Mouse (Mus musculus) heart, embryonic 14.5 days (tissue): ENCODE measurements around the gene Xkr7. TPM values are rescaled to one million over a fixed set of nuclear protein-coding genes. Genes with fewer than 3 reads are reported as not detected.

Experiments
- ATAC-seq: fragments of 200-750 bp; cut with Nextera tagmentation; 2 replicates; pipeline ENCODE4 v1.8.0; 2017; ENCODE audit warnings: low read depth, moderate TSS enrichment; ENCODE audit not compliant: insufficient number of reproducible peaks, insufficient read depth, low FRiP score
- H3K27ac ChIP-seq, 2 experiments: fragments of 200-500 bp in 1 of 2; fragments of 300-500 bp in 1 of 2; sonication (generic) in 1 of 2; replicated peaks in 1 of 2; 2 replicates each; pipeline ENCODE4 v1.5.1; 2012 to 2014; ENCODE audit warnings: low read depth in 2 of 2, low read length in 2 of 2, control low read depth in 1 of 2, mild to moderate bottlenecking in 1 of 2, mixed read lengths in 1 of 2; ENCODE audit not compliant: control insufficient read depth in 1 of 2, insufficient read depth in 1 of 2
- H3K27me3 ChIP-seq: fragments of 300-500 bp; sonication (generic); 2 replicates; pipeline ENCODE4 v1.6.1; 2014; ENCODE audit warnings: mild to moderate bottlenecking, low read length, control low read depth; ENCODE audit not compliant: control insufficient read depth, insufficient read depth
- H3K36me3 ChIP-seq: fragments of 300-500 bp; sonication (generic); 2 replicates; pipeline ENCODE4 v1.6.1; 2014; ENCODE audit warnings: mild to moderate bottlenecking, control low read depth, low read length, mixed read lengths; ENCODE audit not compliant: control insufficient read depth, insufficient read depth
- H3K4me1 ChIP-seq, 2 experiments: fragments of 200-500 bp in 1 of 2; fragments of 300-500 bp in 1 of 2; sonication (generic) in 1 of 2; 2 replicates each; pipeline ENCODE4 v1.6.1; 2012 to 2014; ENCODE audit warnings: low read length in 2 of 2, control low read depth in 1 of 2, mixed read lengths in 1 of 2; ENCODE audit not compliant: control insufficient read depth in 2 of 2, insufficient read depth in 2 of 2
- H3K4me2 ChIP-seq: fragments of 300-500 bp; sonication (generic); 2 replicates; pipeline ENCODE4 v1.6.1; 2014; ENCODE audit warnings: mild to moderate bottlenecking, low read length
- H3K4me3 ChIP-seq, 2 experiments: fragments of 200-500 bp in 1 of 2; fragments of 300-500 bp in 1 of 2; sonication (generic) in 1 of 2; 2 replicates each; pipeline ENCODE4 v1.5.1; 2012 to 2014; ENCODE audit warnings: low read length in 2 of 2, mild to moderate bottlenecking in 2 of 2, control low read depth in 1 of 2, low read depth in 1 of 2, moderate library complexity in 1 of 2; ENCODE audit not compliant: control insufficient read depth in 1 of 2, insufficient read depth in 1 of 2
- H3K9ac ChIP-seq: fragments of 300-500 bp; sonication (generic); 2 replicates; pipeline ENCODE4 v1.6.1; 2014; ENCODE audit warnings: mild to moderate bottlenecking, low read length
- H3K9me3 ChIP-seq: fragments of 300-500 bp; sonication (generic); 2 replicates; pipeline ENCODE4 v1.6.1; 2016; ENCODE audit warnings: low read length, control low read depth; ENCODE audit not compliant: control insufficient read depth
- WGBS: fragments of 180-500 bp; shearing (Covaris S2); extraction: QIAGEN DNeasy Blood & Tissue Kit; methylation state at CpG from one replicate; pipeline ENCODE4 v1.1.7; 2014; 5-methylcytosine and 5-hydroxymethylcytosine counted together
- polyA plus RNA-seq: library from polyadenylated mRNA; unstranded; fragments of >200 nt; fragmentation: Nextera tagmentation; extraction: Ambion mirVana; gene quantifications from 2 replicates; pipeline ENCODE4 v1.2.1, GENCODE M21; 2014

Gene Xkr7
- polyA plus RNA-seq, 1 experiment from 2014 or later, result not detected

- Histone ChIP-seq H3K36me3 (no peaks in the 10 kb centered on the region), H3K9me3 (no peaks in the 10 kb centered on the region), H3K4me1 (peaks cover 0 to 2% of the 10 kb centered on the region in 2 experiments; a peak in 1 of 4 replicates), H3K4me3 (no peak overlapping the region), H3K27me3 (no peaks in the 10 kb centered on the region), H3K4me2 (no peak overlapping the region), H3K27ac (no peak overlapping the region), H3K9ac (no peak overlapping the region)
- 77% methylated on average over 4 of the region's 4 CpGs for WGBS
- no peak for ATAC-seq
Measured at GRCm38 (mm10) chr2:153086166-153086565, 54.5 kb downstream of the Xkr7 start.

- Histone ChIP-seq H3K36me3 (no peaks in the 10 kb centered on the region), H3K4me3 (no peak overlapping the region), H3K27ac (no peak overlapping the region), H3K9me3 (no peaks in the 10 kb centered on the region), H3K4me1 (peaks cover 0 to 2% of the 10 kb centered on the region in 2 experiments; a peak in 1 of 4 replicates), H3K9ac (no peak overlapping the region), H3K27me3 (no peaks in the 10 kb centered on the region), H3K4me2 (no peak overlapping the region)
- ATAC-seq, result no peak
- WGBS, result 80% methylated on average over 10 of the region's 10 CpGs
Measured at GRCm38 (mm10) chr2:153087091-153087490, 55.4 kb downstream of the Xkr7 start.

- no peak for ATAC-seq
- H3K4me3 ChIP-seq, result no peak overlapping the region
- WGBS, result 56% methylated on average over 2 of the region's 2 CpGs
- no peaks in the 10 kb centered on the region for H3K27me3 ChIP-seq
- no peak overlapping the region for H3K27ac ChIP-seq
- H3K9me3 ChIP-seq, result no peaks in the 10 kb centered on the region
- H3K9ac ChIP-seq, result no peak overlapping the region
- H3K4me2 ChIP-seq, result no peak overlapping the region
- H3K4me1 ChIP-seq, result peaks cover 0 to 2% of the 10 kb centered on the region in 2 experiments; a peak in 1 of 4 replicates
- H3K36me3 ChIP-seq, result no peaks in the 10 kb centered on the region
Measured at GRCm38 (mm10) chr2:153089316-153089715, 57.7 kb downstream of the Xkr7 start.

- 33% methylated on average over 10 of the region's 10 CpGs for WGBS
- Histone ChIP-seq H3K4me1 (peaks cover 0 to 2% of the 10 kb centered on the region in 2 experiments; a peak in 1 of 4 replicates), H3K9me3 (no peaks in the 10 kb centered on the region), H3K36me3 (no peaks in the 10 kb centered on the region), H3K4me3 (no peak overlapping the region), H3K9ac (no peak overlapping the region), H3K27me3 (no peaks in the 10 kb centered on the region), H3K4me2 (no peak overlapping the region), H3K27ac (no peak overlapping the region)
- no peak; the same call in 1 of the 2 replicates for ATAC-seq
Measured at GRCm38 (mm10) chr2:153090551-153091165, 59.0 kb downstream of the Xkr7 start.

Other genes with a start within 250 kb of the Xkr7 start
- gene Bcl2l1, start 200.1 kb upstream of the Xkr7 start, polyA plus RNA-seq, result 59.0 and 68.1 TPM in 2 replicates
- gene Tpx2, start 183.9 kb upstream of the Xkr7 start, polyA plus RNA-seq, result 56.2 and 60.8 TPM in 2 replicates
- gene Mylk2, start 120.5 kb upstream of the Xkr7 start, polyA plus RNA-seq, result not detected in 2 replicates
- gene Foxs1, start 98.6 kb upstream of the Xkr7 start, polyA plus RNA-seq, result 5.3 and 5.6 TPM in 2 replicates
- not detected in 2 replicates for gene Dusp15, start 80.2 kb upstream of the Xkr7 start, polyA plus RNA-seq
- gene Ttll9, start 69.4 kb upstream of the Xkr7 start, polyA plus RNA-seq, result 0.30 TPM in 1 of 2 replicates, not detected in the other
- 78.2 and 85.4 TPM in 2 replicates for gene Pdrg1, start 16.4 kb upstream of the Xkr7 start, polyA plus RNA-seq
- 6.5 and 7.9 TPM in 2 replicates for gene Ccm2l, start 34.1 kb downstream of the Xkr7 start, polyA plus RNA-seq
- gene Hck, start 76.6 kb downstream of the Xkr7 start, polyA plus RNA-seq, result 1.9 and 2.5 TPM in 2 replicates
- gene Tm9sf4, start 129.5 kb downstream of the Xkr7 start, polyA plus RNA-seq, result 59.6 and 67.9 TPM in 2 replicates
- gene Tspyl3, start 193.6 kb downstream of the Xkr7 start, polyA plus RNA-seq, result 4.1 and 4.4 TPM in 2 replicates
- 15.5 and 16.2 TPM in 2 replicates for gene Plagl2, start 209.6 kb downstream of the Xkr7 start, polyA plus RNA-seq
- 5.9 and 6.6 TPM in 2 replicates for gene Pofut1, start 209.7 kb downstream of the Xkr7 start, polyA plus RNA-seq